Comparison of ENCODE assay signal across 8 mouse cellular contexts in the genomic region with DNA sequence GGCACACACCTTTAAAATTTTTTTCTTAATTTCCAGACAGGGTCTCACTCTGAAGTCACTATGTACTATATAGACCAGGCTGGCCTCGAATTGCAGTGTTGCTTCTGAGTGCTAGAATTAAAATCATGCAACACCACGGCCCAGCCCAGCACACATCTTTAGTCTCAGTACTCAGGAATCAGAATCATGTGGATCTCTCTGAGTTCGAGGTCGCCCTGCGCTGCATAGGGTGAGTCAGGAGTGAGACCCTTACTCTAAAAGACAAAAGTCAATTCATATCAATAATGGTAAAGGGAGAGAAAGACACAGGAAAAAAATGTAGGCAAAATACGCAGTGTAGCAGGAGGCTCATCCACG. TPM values are rescaled to one million over a fixed set of nuclear protein-coding genes. Genes with fewer than 3 reads are reported as not detected.
DNase-seq lines count a peak whose midpoint lies in the region; ATAC-seq and TF ChIP-seq lines count a peak whose summit lies in the region.

No protein-coding gene starts in this region.

- peak overlapping the region; percentile 76; the same call in 1 of the 2 replicates for H3K27ac ChIP-seq in heart, postnatal 0 days (ENCODE audit: low read depth)
- H3K27ac ChIP-seq in bone marrow macrophage, adult 2 months (ENCODE audit: insufficient read depth, low read depth, low read length): peak overlapping the region; percentile 11; the same call in 1 of the 2 replicates
- H3K27ac ChIP-seq in hindbrain, embryonic 12.5 days: peak overlapping the region; percentile 76
- peak overlapping the region; percentile 64 for H3K27ac ChIP-seq in midbrain, embryonic 12.5 days (replicated peaks)

- H3K4me2 ChIP-seq in heart, postnatal 0 days (ENCODE audit: low read depth, low read length): peak overlapping the region; percentile 88
- peak overlapping the region; percentile 60 for H3K4me2 ChIP-seq in hindbrain, embryonic 12.5 days (replicated peaks)
- peak overlapping the region; percentile 91 for H3K4me2 ChIP-seq in midbrain, embryonic 12.5 days (replicated peaks)

- H3K9ac ChIP-seq in heart, postnatal 0 days (replicated peaks; ENCODE audit: low read depth, low read length): peak overlapping the region; percentile 87
- H3K9ac ChIP-seq in hindbrain, embryonic 12.5 days: peak overlapping the region; percentile 87
- H3K9ac ChIP-seq in midbrain, embryonic 12.5 days (replicated peaks): peak overlapping the region; percentile 86

- no peak for DNase-seq in heart, postnatal 0 days (ENCODE audit: low spot score)
- no peak for DNase-seq in heart, postnatal 36 days
- no peak for DNase-seq in cerebellum, adult 11 months
- DNase-seq in thymus, postnatal 4 days: no peak

- no peak for TF ChIP-seq EP300 in heart, postnatal 0 days (IDR thresholded peaks at IDR 0.05; ENCODE audit: low read depth)

- H3K36me3 ChIP-seq in heart, postnatal 0 days (replicated peaks; ENCODE audit: control insufficient read depth, insufficient read depth, low read length): peaks cover 31% of the 10 kb centered on the region
- H3K36me3 ChIP-seq in hindbrain, embryonic 12.5 days: peaks cover 28% of the 10 kb centered on the region
- H3K36me3 ChIP-seq in midbrain, embryonic 12.5 days: peaks cover 27% of the 10 kb centered on the region

- no peaks in the 10 kb centered on the region for H3K4me1 ChIP-seq in heart, postnatal 0 days (ENCODE audit: control insufficient read depth, insufficient read depth)
- H3K4me1 ChIP-seq in bone marrow macrophage, adult 2 months (ENCODE audit: control insufficient read depth, insufficient read depth, low read length): peaks cover 8% of the 10 kb centered on the region
- H3K4me1 ChIP-seq in hindbrain, embryonic 12.5 days: peaks cover 9% of the 10 kb centered on the region
- peaks cover 12% of the 10 kb centered on the region for H3K4me1 ChIP-seq in midbrain, embryonic 12.5 days

- TF ChIP-seq POLR2A in bone marrow macrophage, adult 2 months (IDR thresholded peaks at IDR 0.05; ENCODE audit: borderline replicate concordance, low read depth, low read length): no peak

- TF ChIP-seq CTCF in heart, postnatal 0 days (IDR thresholded peaks at IDR 0.05; ENCODE audit: low read depth): no peak
- TF ChIP-seq CTCF in bone marrow macrophage, adult 2 months (IDR thresholded peaks at IDR 0.05; ENCODE audit: low read depth, low read length): no peak

- no peaks in the 10 kb centered on the region for H3K27me3 ChIP-seq in heart, postnatal 0 days (ENCODE audit: control insufficient read depth, insufficient read depth, low read length)
- no peaks in the 10 kb centered on the region for H3K27me3 ChIP-seq in hindbrain, embryonic 12.5 days
- H3K27me3 ChIP-seq in midbrain, embryonic 12.5 days: no peaks in the 10 kb centered on the region

- 8% methylated on average over 7 of the region's 7 CpGs for WGBS in heart, postnatal 0 days
- WGBS in hindbrain, embryonic 12.5 days: 11% methylated on average over 7 of the region's 7 CpGs
- WGBS in midbrain, embryonic 12.5 days: 9% methylated on average over 7 of the region's 7 CpGs

- intact Hi-C loops in heart, postnatal 36 days (cut with DNase I): loop anchor here (1.0 to 10.0 kb wide), 3 partner anchors 27 to 133 kb away; partner anchors contain the start of genes Icam4 and Tyk2

- H3K4me3 ChIP-seq in heart, postnatal 0 days (ENCODE audit: low read depth, low read length): peak overlapping the region; percentile 82
- peak overlapping the region; percentile 90 for H3K4me3 ChIP-seq in bone marrow macrophage, adult 2 months (ENCODE audit: insufficient read depth, low read length)
- H3K4me3 ChIP-seq in hindbrain, embryonic 12.5 days: peak overlapping the region; percentile 84
- H3K4me3 ChIP-seq in midbrain, embryonic 12.5 days: peak overlapping the region; percentile 84

- 0 out of 2 replicates have a peak, but pooled peaks have one; percentile 3 for ATAC-seq in heart, postnatal 0 days (ENCODE audit: insufficient read depth, low read depth)
- ATAC-seq in hindbrain, embryonic 12.5 days (ENCODE audit: low FRiP score): peak; percentile 57
- ATAC-seq in midbrain, embryonic 12.5 days (ENCODE audit: low FRiP score, low read depth): no peak; the same call in 1 of the 2 replicates
- ATAC-seq in CD4-positive, CD25-positive, alpha-beta regulatory T cell, adult 4 months: no peak

- H3K9me3 ChIP-seq in heart, postnatal 0 days (replicated peaks; ENCODE audit: control insufficient read depth, low read length): no peaks in the 10 kb centered on the region
- H3K9me3 ChIP-seq in hindbrain, embryonic 12.5 days (replicated peaks): no peaks in the 10 kb centered on the region
- no peaks in the 10 kb centered on the region for H3K9me3 ChIP-seq in midbrain, embryonic 12.5 days

RNA-seq across cellular contexts. Expression of gene Mrpl4, which starts 0.3 kb away (rescaled TPM):
- 239 and 285 TPM in 2 replicates for total RNA-seq in heart, postnatal 0 days (2014; rRNA removed; ENCODE audit: low replicate concordance)
- polyA plus RNA-seq in heart, postnatal 0 days (2015; fragmentation: Nextera tagmentation; extraction: Ambion mirVana): 193 and 195 TPM in 2 replicates
- 100 to 1,000 TPM; 139 to 148 TPM for total RNA-seq in heart, postnatal 36 days (2021)
- polyA plus RNA-seq in bone marrow macrophage, adult 2 months (2012; ENCODE audit: insufficient read depth, insufficient read length, missing spikeins): 52.7 and 61.3 TPM in 2 replicates
- 103 and 106 TPM in 2 replicates for polyA plus RNA-seq in hindbrain, embryonic 12.5 days (2016; fragmentation: Nextera tagmentation; extraction: Ambion mirVana)
- 101 and 109 TPM in 2 replicates for polyA plus RNA-seq in midbrain, embryonic 12.5 days (2016; fragmentation: Nextera tagmentation; extraction: Ambion mirVana)
- 100 to 1,000 TPM in 1 of 2 experiments, 10 to 100 TPM in 1; 94.9 to 122 TPM for polyA plus RNA-seq in CD4-positive, CD25-positive, alpha-beta regulatory T cell, adult 4 months (2017; shearing (Covaris generic))

RNA-seq across cellular contexts. Expression of gene Icam1, which starts 13.5 kb away (rescaled TPM):
- total RNA-seq in heart, postnatal 0 days (2014; rRNA removed; ENCODE audit: low replicate concordance): 16.2 and 19.1 TPM in 2 replicates
- polyA plus RNA-seq in heart, postnatal 0 days (2015; fragmentation: Nextera tagmentation; extraction: Ambion mirVana): 9.0 and 10.6 TPM in 2 replicates
- total RNA-seq in heart, postnatal 36 days (2021): 1 to 10 TPM; 8.5 to 9.9 TPM
- polyA plus RNA-seq in bone marrow macrophage, adult 2 months (2012; ENCODE audit: insufficient read depth, insufficient read length, missing spikeins): 67.4 and 79.0 TPM in 2 replicates
- polyA plus RNA-seq in hindbrain, embryonic 12.5 days (2016; fragmentation: Nextera tagmentation; extraction: Ambion mirVana): 5.2 and 5.5 TPM in 2 replicates
- 3.5 and 5.0 TPM in 2 replicates for polyA plus RNA-seq in midbrain, embryonic 12.5 days (2016; fragmentation: Nextera tagmentation; extraction: Ambion mirVana)
- 100 to 1,000 TPM in 1 of 2 experiments, 10 to 100 TPM in 1; 66.8 to 106 TPM for polyA plus RNA-seq in CD4-positive, CD25-positive, alpha-beta regulatory T cell, adult 4 months (2017; shearing (Covaris generic))

RNA-seq across cellular contexts. Expression of gene S1pr2, which starts 25.7 kb away (rescaled TPM):
- 6.9 and 7.4 TPM in 2 replicates for total RNA-seq in heart, postnatal 0 days (2014; rRNA removed; ENCODE audit: low replicate concordance)
- 8.5 and 8.6 TPM in 2 replicates for polyA plus RNA-seq in heart, postnatal 0 days (2015; fragmentation: Nextera tagmentation; extraction: Ambion mirVana)
- 1 to 10 TPM; 3.9 to 5.1 TPM for total RNA-seq in heart, postnatal 36 days (2021)
- polyA plus RNA-seq in bone marrow macrophage, adult 2 months (2012; ENCODE audit: insufficient read depth, insufficient read length, missing spikeins): 46.5 and 48.2 TPM in 2 replicates
- polyA plus RNA-seq in hindbrain, embryonic 12.5 days (2016; fragmentation: Nextera tagmentation; extraction: Ambion mirVana): 22.1 and 26.5 TPM in 2 replicates
- 20.6 and 22.6 TPM in 2 replicates for polyA plus RNA-seq in midbrain, embryonic 12.5 days (2016; fragmentation: Nextera tagmentation; extraction: Ambion mirVana)
- polyA plus RNA-seq in CD4-positive, CD25-positive, alpha-beta regulatory T cell, adult 4 months (2017; shearing (Covaris generic)): 1 to 10 TPM; 3.2 to 5.6 TPM

RNA-seq across cellular contexts. Expression of gene Icam4, which starts 26.9 kb away (rescaled TPM):
- 2.4 TPM in 1 of 2 replicates, not detected in the other for total RNA-seq in heart, postnatal 0 days (2014; rRNA removed; ENCODE audit: low replicate concordance)
- 1.3 and 1.6 TPM in 2 replicates for polyA plus RNA-seq in heart, postnatal 0 days (2015; fragmentation: Nextera tagmentation; extraction: Ambion mirVana)
- total RNA-seq in heart, postnatal 36 days (2021): 1 to 10 TPM in 1 of 2 experiments, under 1 TPM in 1; 0.65 to 1.1 TPM
- not detected in 2 replicates for polyA plus RNA-seq in bone marrow macrophage, adult 2 months (2012; ENCODE audit: insufficient read depth, insufficient read length, missing spikeins)
- 1.7 and 2.1 TPM in 2 replicates for polyA plus RNA-seq in hindbrain, embryonic 12.5 days (2016; fragmentation: Nextera tagmentation; extraction: Ambion mirVana)
- polyA plus RNA-seq in midbrain, embryonic 12.5 days (2016; fragmentation: Nextera tagmentation; extraction: Ambion mirVana): 1.1 and 1.3 TPM in 2 replicates
- polyA plus RNA-seq in CD4-positive, CD25-positive, alpha-beta regulatory T cell, adult 4 months (2017; shearing (Covaris generic)): 1 to 10 TPM; 2.7 to 3.5 TPM

RNA-seq across cellular contexts. Expression of gene Icam5, which starts 29.6 kb away (rescaled TPM):
- total RNA-seq in heart, postnatal 0 days (2014; rRNA removed; ENCODE audit: low replicate concordance): not detected in 2 replicates
- polyA plus RNA-seq in heart, postnatal 0 days (2015; fragmentation: Nextera tagmentation; extraction: Ambion mirVana): 0.04 TPM in 1 of 2 replicates, not detected in the other
- total RNA-seq in heart, postnatal 36 days (2021): not detected
- polyA plus RNA-seq in bone marrow macrophage, adult 2 months (2012; ENCODE audit: insufficient read depth, insufficient read length, missing spikeins): 0.31 TPM in 1 of 2 replicates, not detected in the other
- polyA plus RNA-seq in hindbrain, embryonic 12.5 days (2016; fragmentation: Nextera tagmentation; extraction: Ambion mirVana): 0.13 and 0.23 TPM in 2 replicates
- polyA plus RNA-seq in midbrain, embryonic 12.5 days (2016; fragmentation: Nextera tagmentation; extraction: Ambion mirVana): 0.08 TPM in 1 of 2 replicates, not detected in the other
- polyA plus RNA-seq in CD4-positive, CD25-positive, alpha-beta regulatory T cell, adult 4 months (2017; shearing (Covaris generic)): under 1 TPM in 1 of 2 experiments, not detected in 1; 0.20 TPM

Comparison
In these comparisons a context has a peak if more than half of its experiments do, and no peak if none do; other contexts are left out.
1. ATAC-seq: peak in heart, postnatal 0 days (single experiment) and hindbrain, embryonic 12.5 days (single experiment); none in midbrain, embryonic 12.5 days (single experiment) and CD4-positive, CD25-positive, alpha-beta regulatory T cell, adult 4 months (single experiment).
2. H3K27ac ChIP-seq: peak in every context shown above with its lines; median percentile 76 in heart, postnatal 0 days; 76 in hindbrain, embryonic 12.5 days; 64 in midbrain, embryonic 12.5 days; 11 in bone marrow macrophage, adult 2 months.
3. Peak in every context shown above with its lines, with median percentiles within 50 percentile points of each other: H3K4me2 ChIP-seq, H3K4me3 ChIP-seq and H3K9ac ChIP-seq.